Mouse (Mus musculus) lung, postnatal 0 days (tissue): ENCODE results near the gene Gm17482. TPM values are rescaled to one million over a fixed set of nuclear protein-coding genes. Genes with fewer than 3 reads are reported as not detected.
"Not testable (repeated sequence)": the region's sequence is repeated elsewhere in the genome, so short reads cannot be mapped to it uniquely, and the experiment has no call there.

ENCODE experiments used
- ATAC-seq: fragments of 200-750 bp; cut with Nextera tagmentation; 2 replicates; pipeline ENCODE4 v1.8.0; 2017; ENCODE audit warnings: moderate library complexity
- DNase-seq: peaks from one replicate; pipeline ENCODE4 v3.0.0-alpha.2; 2016; ENCODE audit warnings: low spot score
- H3K27ac ChIP-seq: fragments of 300-500 bp; sonication (generic); 2 replicates; pipeline ENCODE4 v1.5.1; 2014; ENCODE audit warnings: antibody characterized with exemption, mild to moderate bottlenecking, low read length, mixed read lengths
- H3K27me3 ChIP-seq: fragments of 300-500 bp; sonication (generic); replicated peaks from 2 replicates; pipeline ENCODE4 v1.6.1; 2014; ENCODE audit warnings: low read length, mixed read lengths; ENCODE audit not compliant: insufficient read depth
- H3K36me3 ChIP-seq: fragments of 300-500 bp; sonication (generic); 2 replicates; pipeline ENCODE4 v1.6.1; 2014; ENCODE audit warnings: low read length, mixed read lengths; ENCODE audit not compliant: insufficient read depth
- H3K4me1 ChIP-seq: fragments of 300-500 bp; sonication (generic); 2 replicates; pipeline ENCODE4 v1.6.1; 2014; ENCODE audit warnings: antibody characterized with exemption, low read depth, low read length, mixed read lengths; ENCODE audit not compliant: insufficient read depth
- H3K4me2 ChIP-seq: fragments of 300-500 bp; sonication (generic); replicated peaks from 2 replicates; pipeline ENCODE4 v1.6.1; 2014; ENCODE audit warnings: low read depth, mild to moderate bottlenecking, low read length, moderate library complexity, mixed read lengths
- H3K4me3 ChIP-seq: fragments of 300-500 bp; sonication (generic); 2 replicates; pipeline ENCODE4 v1.5.1; 2014; ENCODE audit warnings: low read depth, low read length
- H3K9ac ChIP-seq: fragments of 300-500 bp; sonication (generic); replicated peaks from 2 replicates; pipeline ENCODE4 v1.6.1; 2014; ENCODE audit warnings: low read depth, mild to moderate bottlenecking
- H3K9me3 ChIP-seq: fragments of 300-500 bp; sonication (generic); 2 replicates; pipeline ENCODE4 v1.6.1; 2016; ENCODE audit warnings: low read length, mixed read lengths
- CTCF ChIP-seq: IDR thresholded peaks from 2 replicates; pipeline ENCODE4 v1.5.1; 2016; ENCODE audit warnings: antibody characterized with exemption, mild to moderate bottlenecking
- EP300 ChIP-seq: IDR thresholded peaks from 2 replicates; pipeline ENCODE4 v1.6.1; 2016; ENCODE audit warnings: antibody characterized with exemption, mild to moderate bottlenecking, control low read depth
- WGBS: fragments of 180-500 bp; shearing (Covaris S2); extraction: QIAGEN DNeasy Blood & Tissue Kit; methylation state at CpG from one replicate; pipeline ENCODE4 v1.1.7; 2014; 5-methylcytosine and 5-hydroxymethylcytosine counted together
- polyA plus RNA-seq: library from polyadenylated mRNA; unstranded; fragments of >200 nt; fragmentation: Nextera tagmentation; extraction: Ambion mirVana; gene quantifications from 2 replicates; pipeline ENCODE4 v1.2.1, GENCODE M21; 2015

Gene Gm17482
- polyA plus RNA-seq, 1 experiment from 2014 or later: not detected

GRCm38 (mm10) chr6:115230557-115230956, 3.4 kb downstream of the Gm17482 start:
- ATAC-seq (no peak), DNase-seq (no peak)
- Histone ChIP-seq H3K4me2 (no peak overlapping the region), H3K4me3 (no peak overlapping the region), H3K4me1 (0 out of 2 replicates have a peak, but pooled peaks cover 5% of the 10 kb centered on the region), H3K9me3 (no peaks in the 10 kb centered on the region), H3K27ac (no peak overlapping the region), H3K9ac (no peak overlapping the region), H3K27me3 (no peaks in the 10 kb centered on the region), H3K36me3 (no peaks in the 10 kb centered on the region)
- TF ChIP-seq CTCF: no peak
- 76% methylated on average over 3 of the region's 3 CpGs for WGBS

DNA sequence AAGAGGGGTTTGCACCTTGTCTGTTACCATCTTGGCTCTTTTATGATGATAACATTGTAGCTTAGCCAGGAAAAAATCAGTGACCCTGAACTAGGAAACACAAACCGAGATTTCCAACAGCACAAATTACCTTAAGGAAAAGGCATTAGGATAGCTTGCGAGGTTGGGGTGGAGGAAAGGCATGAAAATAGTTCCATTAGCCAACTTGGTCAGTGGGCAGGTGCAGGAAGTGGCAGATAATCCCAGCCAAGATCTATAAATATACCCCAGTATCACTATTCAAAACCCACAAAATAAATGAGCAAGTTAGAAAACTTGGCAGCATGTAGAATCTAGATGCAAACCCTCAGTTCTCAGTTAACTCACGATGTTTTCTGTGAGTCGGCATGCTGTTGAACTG, 4.7 kb downstream of the Gm17482 start:
- ATAC-seq (no peak), DNase-seq (no peak)
- no peak overlapping the region for H3K4me2 ChIP-seq
- H3K4me1 ChIP-seq: 0 out of 2 replicates have a peak, but pooled peaks cover 5% of the 10 kb centered on the region
- H3K9ac ChIP-seq: no peak overlapping the region
- H3K9me3 ChIP-seq: no peaks in the 10 kb centered on the region
- WGBS: 38% methylated on average over 4 of the region's 4 CpGs
- TF ChIP-seq EP300 (no peak), CTCF (no peak)
- no peaks in the 10 kb centered on the region for H3K27me3 ChIP-seq
- H3K27ac ChIP-seq: no peak overlapping the region
- H3K4me3 ChIP-seq: no peak overlapping the region
- no peaks in the 10 kb centered on the region for H3K36me3 ChIP-seq

DNA sequence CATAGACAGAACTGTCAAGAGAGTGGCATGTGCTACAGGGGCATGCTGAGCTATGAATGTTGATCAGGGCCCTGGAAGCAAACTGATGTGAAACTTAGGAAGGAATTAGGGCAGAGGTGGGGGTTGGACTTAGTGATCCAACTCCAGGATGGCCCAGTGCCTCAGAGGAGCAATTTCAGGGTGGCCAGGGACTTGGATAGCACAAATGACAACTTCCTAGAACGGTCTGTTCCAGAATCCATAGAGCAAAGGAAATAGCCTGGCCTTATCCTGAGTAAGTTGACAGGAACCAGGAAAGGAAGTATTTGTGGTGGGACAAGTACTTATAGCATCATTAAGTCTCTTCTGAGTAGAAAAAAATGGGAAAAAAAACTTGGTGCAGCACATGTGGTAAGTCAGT, 5.4 kb downstream of the Gm17482 start:
- no peaks in the 10 kb centered on the region for H3K36me3 ChIP-seq
- H3K27me3 ChIP-seq: no peaks in the 10 kb centered on the region
- TF ChIP-seq EP300 (peak; percentile 40; the same call in 1 of the 2 replicates), CTCF (no peak)

DNA sequence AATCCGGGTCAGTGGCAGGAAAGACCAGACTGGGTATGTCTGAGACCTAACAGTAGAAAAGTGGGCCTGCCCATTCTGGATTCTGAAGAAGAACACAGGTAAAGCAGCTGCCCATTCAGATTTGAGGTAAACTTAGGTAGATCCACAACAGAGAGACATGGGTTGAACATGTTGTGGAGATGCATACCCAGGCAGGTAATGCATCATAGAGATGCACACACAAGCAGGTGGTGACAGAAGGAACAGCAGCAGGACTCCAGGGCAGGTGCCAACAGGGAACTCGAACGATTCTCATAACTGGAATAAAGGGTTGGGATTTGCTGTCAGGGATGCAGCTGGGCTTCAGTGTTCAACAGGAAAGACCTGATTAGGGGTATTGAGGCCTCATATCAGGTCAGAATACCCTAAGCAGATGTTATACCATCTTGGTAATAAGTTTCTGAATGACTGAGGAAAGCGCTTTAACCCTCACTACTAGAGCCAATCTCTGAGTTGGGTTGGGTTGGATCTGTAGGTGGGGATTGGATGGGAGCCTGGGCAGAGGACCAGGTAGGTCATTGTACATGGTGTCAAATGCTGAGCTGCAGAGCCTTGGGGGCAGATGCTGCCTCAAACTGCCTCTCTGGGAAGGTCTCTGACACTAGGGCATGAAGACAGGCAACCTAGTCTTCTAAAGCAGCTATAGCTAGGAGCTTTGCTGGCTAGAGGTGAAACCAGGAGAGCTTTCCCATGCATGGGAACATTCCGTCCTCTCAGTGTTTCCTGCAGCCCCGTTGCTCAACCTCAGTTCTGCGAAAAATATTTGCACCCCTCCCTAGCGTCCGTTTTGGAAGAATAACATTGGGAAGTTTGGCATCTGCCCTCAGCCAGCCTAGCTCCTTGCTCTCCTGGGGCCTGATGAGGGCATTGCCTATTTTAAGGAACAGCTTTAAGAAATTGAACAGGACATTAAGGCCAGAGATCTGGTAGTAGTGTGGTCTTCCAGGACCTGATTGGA, 11.2 kb downstream of the Gm17482 start:
- ATAC-seq: peak; percentile 43; the same call in 1 of the 2 replicates
- Histone ChIP-seq H3K36me3 (no peaks in the 10 kb centered on the region), H3K9me3 (no peaks in the 10 kb centered on the region), H3K4me1 (no peaks in the 10 kb centered on the region), H3K9ac (no peak overlapping the region), H3K4me2 (no peak overlapping the region), H3K27ac (no peak overlapping the region), H3K27me3 (no peaks in the 10 kb centered on the region), H3K4me3 (no peak overlapping the region)
- TF ChIP-seq EP300 (peak; percentile 82), CTCF (no peak)
- peak; percentile 44 for DNase-seq
- 71% methylated on average over 9 of the region's 9 CpGs for WGBS

More for the DNA sequence above, 5.4 kb downstream of the Gm17482 start:
- WGBS: 55% methylated on average over 1 of the region's 1 CpGs
- DNase-seq (no peak), ATAC-seq (no peak; the same call in 1 of the 2 replicates)
- Histone ChIP-seq H3K9ac (no peak overlapping the region), H3K27ac (no peak overlapping the region), H3K4me1 (0 out of 2 replicates have a peak, but pooled peaks cover 5% of the 10 kb centered on the region), H3K4me2 (no peak overlapping the region), H3K4me3 (no peak overlapping the region), H3K9me3 (no peaks in the 10 kb centered on the region)

GRCm38 (mm10) chr6:115239335-115239734, 12.2 kb downstream of the Gm17482 start:
- Histone ChIP-seq H3K9me3 (no peaks in the 10 kb centered on the region), H3K9ac (no peak overlapping the region), H3K36me3 (no peaks in the 10 kb centered on the region), H3K4me3 (no peak overlapping the region), H3K4me2 (no peak overlapping the region), H3K27me3 (no peaks in the 10 kb centered on the region), H3K4me1 (no peaks in the 10 kb centered on the region), H3K27ac (no peak overlapping the region)
- no peak for ATAC-seq
- TF ChIP-seq CTCF: no peak
- no peak for TF ChIP-seq EP300
- WGBS: 81% methylated on average over 7 of the region's 7 CpGs
- DNase-seq: no peak

DNA sequence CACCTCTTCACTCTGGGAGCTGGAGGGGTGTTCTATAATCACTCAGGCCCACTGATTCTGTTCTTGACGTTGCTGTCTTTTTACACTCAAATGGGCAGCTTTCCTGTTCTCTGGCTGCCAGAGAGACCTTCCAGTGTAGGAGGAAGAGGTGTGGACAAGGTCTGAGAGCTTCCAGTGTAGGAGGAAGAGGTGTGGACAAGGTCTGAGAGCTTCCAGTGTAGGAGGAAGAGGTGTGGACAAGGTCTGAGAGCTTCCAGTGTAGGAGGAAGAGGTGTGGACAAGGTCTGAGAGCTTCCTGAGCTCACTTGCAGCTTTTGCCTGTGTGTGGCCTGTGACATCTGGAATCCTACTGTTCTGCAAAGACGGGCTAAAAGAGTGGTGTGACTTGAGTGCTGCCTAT, 13.3 kb downstream of the Gm17482 start:
- H3K4me1 ChIP-seq, H3K9me3 ChIP-seq, ATAC-seq, H3K36me3 ChIP-seq, H3K9ac ChIP-seq, H3K4me3 ChIP-seq, H3K4me2 ChIP-seq, H3K27ac ChIP-seq, H3K27me3 ChIP-seq, DNase-seq: not testable (repeated sequence)
- WGBS: 24% methylated on average over 2 of the region's 2 CpGs
